Mouse (Mus musculus) kidney, embryonic 15.5 days (tissue): Measurements from ENCODE around the gene Hddc3. TPM values are rescaled to one million over a fixed set of nuclear protein-coding genes. Genes with fewer than 3 reads are reported as not detected.

Source experiments
- ATAC-seq: fragments of 200-750 bp; cut with Nextera tagmentation; replicated peaks from 2 replicates; pipeline ENCODE4 v1.8.0; 2017; ENCODE audit warnings: moderate TSS enrichment; ENCODE audit not compliant: low FRiP score
- H3K27ac ChIP-seq: fragments of 300-500 bp; sonication (generic); 2 replicates; pipeline ENCODE4 v1.5.1; 2015; ENCODE audit warnings: mild to moderate bottlenecking, inconsistent platforms
- H3K27me3 ChIP-seq: fragments of 300-500 bp; sonication (generic); 2 replicates; pipeline ENCODE4 v1.6.1; 2015; ENCODE audit warnings: inconsistent platforms
- H3K36me3 ChIP-seq: fragments of 300-500 bp; sonication (generic); 2 replicates; pipeline ENCODE4 v1.6.1; 2015; ENCODE audit warnings: inconsistent platforms
- H3K4me1 ChIP-seq: fragments of 300-500 bp; sonication (generic); 2 replicates; pipeline ENCODE4 v1.6.1; 2015; ENCODE audit warnings: inconsistent platforms
- H3K4me2 ChIP-seq: fragments of 300-500 bp; sonication (generic); 2 replicates; pipeline ENCODE4 v1.6.1; 2015; ENCODE audit warnings: moderate library complexity, mild to moderate bottlenecking, inconsistent platforms
- H3K4me3 ChIP-seq: fragments of 300-500 bp; sonication (generic); replicated peaks from 2 replicates; pipeline ENCODE4 v1.5.1; 2015; ENCODE audit warnings: mild to moderate bottlenecking, inconsistent platforms
- H3K9ac ChIP-seq: fragments of 300-500 bp; sonication (generic); 2 replicates; pipeline ENCODE4 v1.6.1; 2015; ENCODE audit warnings: mild to moderate bottlenecking, inconsistent platforms
- H3K9me3 ChIP-seq: fragments of 300-500 bp; sonication (generic); replicated peaks from 2 replicates; pipeline ENCODE4 v1.6.1; 2016; ENCODE audit warnings: inconsistent platforms
- WGBS: fragments of 180-500 bp; shearing (Covaris S2); methylation state at CpG from one replicate; pipeline ENCODE4 v1.1.7; 2015; ENCODE audit warnings: mixed read lengths; 5-methylcytosine and 5-hydroxymethylcytosine counted together
- polyA plus RNA-seq: library from polyadenylated mRNA; unstranded; fragments of >200 nt; fragmentation: Nextera tagmentation; extraction: Ambion mirVana; gene quantifications from 2 replicates; pipeline ENCODE4 v1.2.1, GENCODE M21; 2015

Gene Hddc3
- polyA plus RNA-seq, 1 experiment from 2014 or later = 21.1 TPM

DNA sequence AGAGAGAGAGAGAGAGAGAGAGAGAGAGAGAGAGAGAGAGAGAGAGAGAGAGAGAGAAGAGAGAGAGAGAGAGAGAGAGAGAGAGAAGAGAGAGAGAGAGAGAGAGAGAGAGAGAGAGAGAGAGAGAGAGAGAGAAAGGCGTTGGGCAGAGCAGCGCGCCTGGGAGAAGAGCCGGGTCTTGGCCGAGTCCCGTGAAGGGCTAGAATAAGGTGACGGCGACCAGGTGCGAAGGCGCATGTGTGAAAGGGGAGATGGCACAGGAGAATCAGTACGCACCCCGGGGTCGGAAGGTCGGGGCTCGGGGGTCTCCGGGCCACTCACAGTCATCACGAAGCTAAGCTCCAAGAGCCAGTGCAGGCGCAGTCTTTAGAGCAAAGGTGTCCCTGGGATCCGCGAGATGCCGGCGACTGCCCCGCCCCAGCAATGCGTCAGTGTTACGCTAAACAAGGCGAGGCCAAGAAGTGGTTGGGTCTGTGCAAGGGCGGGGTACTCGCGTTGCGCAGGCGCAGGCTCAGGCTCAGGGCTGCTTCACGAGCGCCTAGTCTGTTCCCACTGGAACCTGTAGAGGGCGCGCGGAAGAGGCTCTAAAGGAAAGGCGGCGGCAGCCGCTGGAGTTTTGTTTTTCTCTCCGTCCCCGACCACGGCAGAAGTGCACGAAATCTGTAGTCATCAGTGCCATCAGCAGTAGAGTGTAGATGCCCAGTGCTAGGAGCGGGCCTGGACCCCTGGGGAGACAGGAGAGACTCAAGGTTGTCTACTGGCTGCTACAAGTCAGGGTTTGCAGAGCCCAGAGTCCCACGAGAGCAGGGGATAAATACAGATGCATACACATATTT lies 2.9 kb upstream of the Hddc3 start:
- Histone ChIP-seq H3K4me3 (peak overlapping the region; percentile 77), H3K27ac (peak overlapping the region; percentile 93), H3K27me3 (no peaks in the 10 kb centered on the region), H3K4me2 (peak overlapping the region; percentile 87), H3K36me3 (peaks cover 37% of the 10 kb centered on the region), H3K9me3 (no peaks in the 10 kb centered on the region), H3K4me1 (peaks cover 42% of the 10 kb centered on the region), H3K9ac (peak overlapping the region; percentile 59)
- peak; percentile 98 for ATAC-seq
- under 1% methylated on average over 45 of the region's 45 CpGs for WGBS

DNA sequence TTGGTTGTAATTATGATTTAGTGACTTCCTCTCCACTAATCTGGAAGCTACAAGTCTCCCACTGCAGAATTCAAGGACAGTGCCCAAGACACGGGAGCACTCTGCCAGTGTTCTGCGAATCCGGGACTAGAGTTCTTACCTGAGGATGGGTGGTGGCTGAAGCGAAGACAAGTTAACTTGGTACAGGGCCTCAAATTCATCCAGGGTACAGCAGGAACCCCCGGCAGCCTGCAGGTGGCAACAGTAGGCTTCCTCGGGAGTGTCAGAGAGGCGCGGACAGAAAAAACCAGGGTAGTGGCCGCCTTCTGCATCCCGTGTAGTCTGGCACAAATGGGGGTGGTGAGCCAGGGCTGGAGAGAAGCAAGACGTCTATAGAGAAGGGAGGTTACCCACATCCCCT lies 2.1 kb upstream of the Hddc3 start, which contains the start of gene Unc45a:
Unc45a (minus strand) TSS at position 213 of the 400 bp plus-strand sequence.
- peak within 1 kb of the TSS; percentile 58 for H3K9ac ChIP-seq
- ATAC-seq = peak; percentile 65
- peaks cover 42% of the 10 kb centered on the region for H3K4me1 ChIP-seq
- no peaks in the 10 kb centered on the region for H3K27me3 ChIP-seq
- H3K27ac ChIP-seq = peak within 1 kb of the TSS; percentile 93
- no peaks in the 10 kb centered on the region for H3K9me3 ChIP-seq
- peak within 1 kb of the TSS; percentile 77 for H3K4me3 ChIP-seq
- H3K36me3 ChIP-seq = peaks cover 32% of the 10 kb centered on the region
- H3K4me2 ChIP-seq = peak within 1 kb of the TSS; percentile 87
- 1% methylated on average over 11 of the region's 11 CpGs for WGBS

DNA sequence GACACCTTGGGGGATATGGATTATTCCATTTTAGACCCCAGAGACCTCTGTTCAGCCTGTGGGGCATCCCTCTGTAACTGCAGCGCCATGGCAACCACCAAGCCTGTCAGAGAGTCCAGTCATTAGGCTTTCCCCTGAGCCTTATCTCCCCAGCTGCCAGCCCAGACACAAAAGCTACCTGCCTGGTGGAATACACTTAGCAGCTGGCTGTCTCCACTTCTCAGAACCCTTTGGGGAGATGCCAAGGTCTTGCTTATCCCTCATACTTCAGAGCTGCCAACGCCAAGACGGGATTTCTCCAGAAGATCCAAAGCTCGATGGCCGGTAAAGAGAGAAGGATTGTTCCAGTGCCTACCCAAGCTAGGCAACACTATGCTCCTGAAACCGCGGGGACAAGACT lies 1.1 kb upstream of the Hddc3 start:
- Histone ChIP-seq H3K4me1 (peaks cover 47% of the 10 kb centered on the region), H3K9ac (no peak overlapping the region), H3K9me3 (no peaks in the 10 kb centered on the region), H3K36me3 (peaks cover 22% of the 10 kb centered on the region), H3K27me3 (no peaks in the 10 kb centered on the region), H3K27ac (no peak overlapping the region), H3K4me3 (no peak overlapping the region), H3K4me2 (no peak overlapping the region)
- ATAC-seq = no peak
- WGBS = 76% methylated on average over 7 of the region's 7 CpGs

DNA sequence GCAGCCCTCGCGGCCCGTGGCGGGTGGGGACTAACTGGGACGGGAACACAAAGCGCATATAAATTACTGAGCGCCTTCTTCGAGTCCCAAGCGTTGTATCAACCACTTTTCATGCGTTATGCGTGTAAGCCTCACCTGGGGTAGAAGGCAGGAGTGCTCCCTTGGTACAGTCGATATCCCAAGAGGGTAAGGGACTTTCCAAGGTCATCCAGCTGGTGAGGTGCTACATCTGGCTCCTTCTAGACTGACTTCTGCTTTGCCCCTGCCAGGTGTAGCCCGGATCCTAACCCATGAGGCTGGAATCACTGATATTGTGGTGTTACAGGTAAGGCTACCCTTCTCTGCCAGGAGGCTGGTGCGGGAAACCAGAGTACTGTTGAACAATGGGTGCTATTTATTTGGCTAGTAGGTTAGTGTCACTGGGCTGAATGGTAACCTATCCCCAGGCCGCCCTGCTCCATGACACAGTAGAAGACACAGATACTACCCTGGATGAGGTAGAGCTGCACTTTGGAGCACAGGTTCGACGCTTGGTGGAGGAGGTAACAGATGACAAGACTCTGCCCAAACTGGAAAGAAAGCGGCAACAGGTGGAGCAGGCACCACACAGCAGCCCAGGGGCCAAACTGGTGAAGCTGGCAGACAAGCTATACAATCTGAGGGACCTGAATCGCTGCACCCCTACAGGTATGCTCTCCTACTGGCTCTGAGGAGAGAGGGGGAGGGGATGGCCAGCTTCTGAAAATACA lies 540 bp downstream of the Hddc3 start:
- Histone ChIP-seq H3K27me3 (no peaks in the 10 kb centered on the region), H3K9ac (peak overlapping the region; percentile 75), H3K9me3 (no peaks in the 10 kb centered on the region), H3K36me3 (peaks cover 5% of the 10 kb centered on the region; the same call in 1 of the 2 replicates), H3K4me3 (peak overlapping the region; percentile 59), H3K4me1 (peaks cover 51% of the 10 kb centered on the region), H3K27ac (peak overlapping the region; percentile 77), H3K4me2 (peak overlapping the region; percentile 85)
- no peak for ATAC-seq
- 23% methylated on average over 19 of the region's 19 CpGs for WGBS

DNA sequence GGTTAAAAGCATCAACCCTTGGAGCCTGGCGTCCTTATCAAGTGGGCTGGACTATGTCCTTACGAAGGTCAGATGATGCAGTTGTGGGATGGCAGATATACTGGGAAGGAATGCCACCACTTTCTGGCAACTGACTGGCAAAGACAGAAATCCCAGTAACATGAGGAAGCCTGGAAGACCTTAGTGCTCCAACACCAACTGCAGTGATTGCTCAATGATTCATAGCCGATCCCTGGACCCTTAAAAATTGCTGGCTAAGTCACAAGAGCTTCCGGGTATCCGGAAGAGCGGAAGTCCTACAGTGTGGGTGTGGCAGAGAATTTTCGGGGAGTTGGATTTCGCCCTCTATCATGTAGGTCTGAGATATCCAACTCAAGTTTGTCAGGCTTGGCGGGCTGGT lies 3.3 kb downstream of the Hddc3 start:
- Histone ChIP-seq H3K9me3 (no peaks in the 10 kb centered on the region), H3K4me1 (peaks cover 32% of the 10 kb centered on the region), H3K36me3 (peaks cover 16% of the 10 kb centered on the region), H3K4me3 (no peak overlapping the region), H3K27me3 (no peaks in the 10 kb centered on the region), H3K27ac (no peak overlapping the region), H3K4me2 (no peak overlapping the region), H3K9ac (no peak overlapping the region)
- WGBS = 80% methylated on average over 9 of the region's 9 CpGs
- no peak for ATAC-seq

DNA sequence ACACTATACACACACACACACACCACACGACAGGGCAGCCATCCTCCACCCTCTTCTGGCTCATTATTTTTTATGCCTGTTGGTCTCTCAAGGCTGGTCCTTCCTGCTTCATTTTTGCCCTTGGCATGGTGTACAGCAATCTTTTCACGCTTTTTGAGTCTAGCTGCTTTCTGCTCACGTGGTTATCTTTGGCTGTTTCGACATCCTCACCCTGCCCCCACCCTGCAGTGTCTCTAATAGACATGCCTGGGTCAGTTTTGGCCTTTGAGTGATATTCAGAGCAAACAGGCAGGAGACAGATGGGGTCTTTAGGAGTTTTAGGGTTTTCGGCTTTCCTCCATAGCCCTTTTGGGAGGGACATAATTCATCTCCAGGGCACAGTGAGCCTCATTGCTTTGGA lies 3.9 kb downstream of the Hddc3 start:
- Histone ChIP-seq H3K27ac (peak overlapping the region; percentile 86), H3K9me3 (no peaks in the 10 kb centered on the region), H3K27me3 (no peaks in the 10 kb centered on the region), H3K9ac (no peak overlapping the region), H3K4me1 (peaks cover 30% of the 10 kb centered on the region), H3K4me3 (no peak overlapping the region), H3K4me2 (no peak overlapping the region), H3K36me3 (peaks cover 22% of the 10 kb centered on the region)
- 78% methylated on average over 5 of the region's 5 CpGs for WGBS
- no peak for ATAC-seq

DNA sequence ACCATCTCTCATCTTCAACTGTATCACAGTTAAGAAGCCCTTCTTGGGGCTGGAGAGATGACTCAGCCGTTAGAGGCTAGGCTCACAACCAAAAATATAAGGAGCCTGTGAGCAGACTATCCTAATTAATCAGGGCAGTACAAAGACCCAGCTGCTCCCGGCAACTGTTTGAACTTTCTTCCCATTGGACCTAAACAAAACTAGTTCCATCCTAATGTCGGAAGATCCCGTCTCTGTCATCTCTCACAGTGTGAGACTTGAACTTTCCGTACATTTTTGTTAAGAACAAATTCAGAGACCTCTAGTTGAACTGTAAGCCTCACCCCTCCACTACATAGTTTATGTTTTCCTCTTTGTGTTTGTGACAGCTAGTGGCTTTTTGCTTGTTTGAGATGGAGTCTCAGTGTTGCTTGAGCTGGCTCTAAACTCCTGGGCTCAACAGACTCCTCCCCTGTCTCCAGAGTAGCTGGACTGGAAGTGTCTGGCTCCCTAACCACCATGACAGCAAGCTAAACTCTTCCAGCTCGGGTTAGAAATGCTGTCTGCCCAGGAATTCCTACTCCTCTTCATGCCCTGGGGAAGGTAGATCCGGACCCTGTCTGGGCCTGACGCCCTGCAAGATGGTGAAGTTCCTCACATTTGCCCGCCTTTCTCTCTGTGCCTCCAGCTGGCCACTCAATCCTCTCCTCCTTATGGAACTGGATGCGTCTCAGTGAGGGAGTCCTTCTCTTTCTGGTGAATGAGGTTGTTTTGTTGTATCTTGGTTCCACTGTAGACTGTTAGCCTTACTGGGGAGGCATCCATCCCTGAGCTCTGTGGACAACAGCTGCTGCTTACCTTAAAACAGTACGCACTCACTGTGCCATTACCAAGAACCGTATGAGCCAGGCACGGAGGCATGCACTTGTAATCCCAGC lies 5.0 kb downstream of the Hddc3 start:
- Histone ChIP-seq H3K9me3 (no peaks in the 10 kb centered on the region), H3K27me3 (no peaks in the 10 kb centered on the region), H3K4me1 (peaks cover 24% of the 10 kb centered on the region), H3K27ac (peak overlapping the region; percentile 86), H3K9ac (no peak overlapping the region), H3K4me3 (no peak overlapping the region), H3K4me2 (no peak overlapping the region), H3K36me3 (peaks cover 31% of the 10 kb centered on the region)
- 57% methylated on average over 13 of the region's 13 CpGs for WGBS
- ATAC-seq = no peak; the same call in 1 of the 2 replicates

DNA sequence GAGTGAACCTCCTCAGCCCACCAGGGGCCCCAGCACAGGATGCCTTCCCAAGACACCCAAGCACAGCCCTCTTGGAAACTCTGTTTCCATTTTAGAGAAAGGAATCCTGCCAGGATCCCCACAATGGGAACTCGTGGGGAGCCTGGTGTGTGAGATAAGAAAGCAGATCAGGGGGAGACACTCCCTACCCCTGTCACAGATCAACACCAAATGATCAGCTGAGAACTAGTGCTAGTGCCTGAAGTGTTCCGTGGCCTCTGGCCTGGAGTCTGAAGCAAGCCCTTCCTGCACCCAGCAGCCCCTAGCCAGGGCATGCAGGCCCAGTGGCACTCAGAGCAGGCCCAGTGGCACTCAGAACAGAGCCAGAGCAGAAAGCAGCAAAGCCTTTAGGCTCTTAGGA lies 7.9 kb downstream of the Hddc3 start:
- no peak for ATAC-seq
- no peaks in the 10 kb centered on the region for H3K9me3 ChIP-seq
- WGBS = 83% methylated on average over 2 of the region's 2 CpGs
- no peak overlapping the region for H3K4me3 ChIP-seq
- H3K27me3 ChIP-seq = no peaks in the 10 kb centered on the region
- no peak overlapping the region for H3K9ac ChIP-seq
- peaks cover 49% of the 10 kb centered on the region for H3K36me3 ChIP-seq
- H3K27ac ChIP-seq = no peak overlapping the region
- H3K4me2 ChIP-seq = no peak overlapping the region
- H3K4me1 ChIP-seq = peaks cover 16% of the 10 kb centered on the region

DNA sequence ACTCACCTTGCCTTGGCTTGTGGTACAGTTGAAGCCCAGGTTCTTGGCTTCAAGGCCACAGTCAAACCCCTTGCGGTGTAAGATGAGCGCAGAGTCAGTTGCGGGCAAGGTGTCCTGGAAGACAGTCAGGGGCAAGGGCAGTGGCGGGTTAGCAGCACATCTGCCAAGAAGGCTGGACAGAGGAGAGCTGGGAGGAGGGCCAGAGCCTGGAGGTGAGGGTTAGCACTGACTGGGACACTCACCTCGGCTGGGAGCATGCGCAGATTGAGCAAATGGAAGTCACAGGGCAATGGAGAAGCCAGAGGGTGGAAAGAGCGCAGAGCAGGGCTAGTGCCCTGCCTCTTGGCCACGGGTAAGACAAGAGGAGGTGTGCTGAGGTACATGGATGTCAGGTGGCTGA lies 10.0 kb downstream of the Hddc3 start:
- Histone ChIP-seq H3K9me3 (no peaks in the 10 kb centered on the region), H3K36me3 (peaks cover 71% of the 10 kb centered on the region), H3K4me3 (no peak overlapping the region), H3K4me1 (peaks cover 5% of the 10 kb centered on the region), H3K4me2 (no peak overlapping the region), H3K27ac (no peak overlapping the region), H3K9ac (no peak overlapping the region), H3K27me3 (no peaks in the 10 kb centered on the region)
- WGBS = 90% methylated on average over 8 of the region's 8 CpGs
- no peak for ATAC-seq

DNA sequence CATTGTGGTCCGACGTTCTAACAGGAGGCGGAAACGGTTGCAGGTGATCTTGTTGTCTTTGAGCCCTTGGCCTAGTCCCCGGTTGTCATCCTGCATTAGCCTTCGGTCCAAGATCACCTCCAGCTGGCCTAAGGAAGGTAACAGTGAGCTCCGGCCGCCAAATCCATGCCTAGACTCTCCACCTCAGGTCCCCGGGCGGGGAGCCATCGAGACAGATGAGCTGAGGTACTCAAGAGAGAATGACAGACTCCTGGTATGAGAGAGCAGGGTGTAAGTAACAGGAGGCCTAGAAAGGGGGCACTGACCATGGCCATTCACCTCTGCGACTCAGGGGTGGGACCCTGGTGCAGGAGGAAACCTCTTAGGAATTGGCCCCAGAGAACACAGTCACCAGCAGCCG lies 13.4 kb downstream of the Hddc3 start:
- H3K4me2 ChIP-seq = no peak overlapping the region
- no peak overlapping the region for H3K27ac ChIP-seq
- H3K27me3 ChIP-seq = no peaks in the 10 kb centered on the region
- H3K4me3 ChIP-seq = no peak overlapping the region
- H3K9ac ChIP-seq = no peak overlapping the region
- WGBS = 92% methylated on average over 13 of the region's 13 CpGs
- no peak for ATAC-seq
- H3K9me3 ChIP-seq = no peaks in the 10 kb centered on the region
- no peaks in the 10 kb centered on the region for H3K4me1 ChIP-seq
- peaks cover 87% of the 10 kb centered on the region for H3K36me3 ChIP-seq

DNA sequence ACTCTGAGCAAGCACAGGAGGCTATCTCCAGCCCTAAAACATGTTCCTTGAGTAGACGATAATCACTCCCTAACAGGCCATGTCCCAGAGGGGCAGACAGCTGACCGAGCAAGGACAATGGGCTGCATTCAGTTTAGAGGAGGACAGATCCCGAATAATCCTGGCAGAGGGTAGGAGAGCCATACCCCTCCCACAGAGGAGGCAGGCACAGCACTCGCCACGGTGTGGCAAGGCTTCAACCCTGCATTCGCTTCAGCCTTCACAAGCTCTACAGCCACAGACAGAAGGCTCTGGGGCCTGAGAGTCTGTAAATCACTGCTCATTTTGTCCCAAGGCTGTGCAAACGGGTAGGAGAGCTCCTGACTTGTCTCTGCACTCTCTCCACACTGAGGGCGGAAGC lies 14.3 kb downstream of the Hddc3 start:
- Histone ChIP-seq H3K4me3 (no peak overlapping the region), H3K27me3 (no peaks in the 10 kb centered on the region), H3K4me1 (no peaks in the 10 kb centered on the region), H3K36me3 (peaks cover 89% of the 10 kb centered on the region), H3K27ac (0 out of 2 replicates have a peak overlapping the region, but pooled peaks have one; percentile 23), H3K9ac (no peak overlapping the region), H3K9me3 (no peaks in the 10 kb centered on the region), H3K4me2 (no peak overlapping the region)
- no peak for ATAC-seq
- 62% methylated on average over 8 of the region's 8 CpGs for WGBS
